Mouse (Mus musculus) lung, postnatal 0 days (tissue): Measurements from ENCODE around the gene Gm10318.

ENCODE experiments used
- CTCF ChIP-seq: IDR thresholded peaks from 2 replicates; pipeline ENCODE4 v1.5.1; 2016; ENCODE audit warnings: antibody characterized with exemption, mild to moderate bottlenecking
- EP300 ChIP-seq: IDR thresholded peaks from 2 replicates; pipeline ENCODE4 v1.6.1; 2016; ENCODE audit warnings: antibody characterized with exemption, mild to moderate bottlenecking, control low read depth

- TF ChIP-seq CTCF: no peak
- TF ChIP-seq EP300: no peak
Measured at GRCm38 (mm10) chr10:77902894-77903715, 50.4 kb downstream of the Gm10318 start.
